Mouse (Mus musculus): ENCODE results near the gene Mdm4. TPM values are rescaled to one million over a fixed set of nuclear protein-coding genes. Genes with fewer than 3 reads are reported as not detected.

Mdm4 gene
- polyA plus RNA-seq (2015; fragmentation: Nextera tagmentation; extraction: Ambion mirVana): 10.0 and 13.1 TPM in 2 replicates

DNA sequence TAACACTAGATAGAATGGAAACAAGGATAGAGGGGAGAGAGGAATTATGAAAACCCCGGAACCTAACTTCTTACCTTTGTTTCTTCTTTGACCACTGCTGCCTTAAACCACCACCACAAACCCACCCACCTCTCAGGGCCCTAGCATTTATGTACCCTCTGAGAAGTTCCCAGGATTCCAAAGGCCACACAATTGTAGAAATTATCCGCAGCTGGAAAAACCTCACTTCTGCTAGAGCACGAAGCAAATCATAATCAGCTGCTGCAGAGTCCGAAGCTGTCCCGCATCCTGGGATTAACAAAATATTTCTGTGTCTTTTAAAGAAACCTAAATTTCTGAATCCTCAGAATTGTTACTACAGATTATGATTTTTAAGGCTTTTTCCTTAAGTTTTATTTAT, at the start of gene Mdm4:
Gene Mdm4, minus strand, starts transcription at position 101 of the 400 bp plus-strand sequence.
- H3K9ac ChIP-seq (ENCODE audit: low read depth, low read length): no peak within 1 kb of the TSS
- no peaks in the 10 kb centered on the region; the same call in 1 of the 2 replicates for H3K36me3 ChIP-seq (ENCODE audit: control insufficient read depth, insufficient read depth)
- TF ChIP-seq CTCF (IDR thresholded peaks at IDR 0.05; ENCODE audit: low read depth): no peak
- H3K27ac ChIP-seq (ENCODE audit: low read depth, low read length): no peak within 1 kb of the TSS
- H3K4me2 ChIP-seq (replicated peaks; ENCODE audit: low read depth): no peak within 1 kb of the TSS
- H3K27me3 ChIP-seq (replicated peaks; ENCODE audit: control insufficient read depth, insufficient read depth, low read length): no peaks in the 10 kb centered on the region
- WGBS: 97% methylated on average over 5 of the region's 5 CpGs
- no peak within 1 kb of the TSS for H3K4me3 ChIP-seq (ENCODE audit: low read depth, low read length)
- no peaks in the 10 kb centered on the region for H3K4me1 ChIP-seq (replicated peaks; ENCODE audit: control insufficient read depth, insufficient read depth, low read length)
- H3K9me3 ChIP-seq (ENCODE audit: control insufficient read depth): no peaks in the 10 kb centered on the region
- no peak for ATAC-seq

DNA sequence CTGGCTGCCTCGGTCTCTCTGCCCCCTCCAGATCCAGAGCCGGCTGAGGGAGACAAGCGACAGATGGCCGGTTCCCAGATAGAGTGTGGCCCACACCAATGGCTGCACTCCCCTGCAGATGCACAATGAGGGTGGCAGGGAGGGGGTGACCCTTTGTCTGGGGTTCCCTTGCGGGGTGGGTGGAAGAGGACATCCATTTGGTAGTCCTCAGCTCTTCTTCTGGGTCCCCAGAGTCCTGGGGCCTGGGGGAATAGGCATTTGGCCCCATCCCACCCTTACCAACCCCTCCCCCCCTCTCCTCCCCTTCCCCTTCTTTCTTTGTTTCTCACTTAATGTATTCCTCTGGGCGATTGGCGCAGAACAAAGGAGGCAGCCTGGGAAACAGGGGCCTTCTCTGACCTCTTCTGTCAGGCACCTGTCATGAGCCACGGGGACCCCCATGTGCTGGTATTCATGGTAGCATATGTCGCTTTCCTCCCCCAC, 49.8 kb upstream of the Mdm4 start:
- WGBS: 70% methylated on average over 9 of the region's 9 CpGs
- H3K4me2 ChIP-seq (replicated peaks; ENCODE audit: low read depth): no peak overlapping the region

GRCm38 (mm10) chr1:133079509-133079908, 49.1 kb upstream of the Mdm4 start:
- WGBS: 93% methylated on average over 7 of the region's 7 CpGs
- Histone ChIP-seq H3K27me3 (replicated peaks; ENCODE audit: control insufficient read depth, insufficient read depth, low read length) (no peaks in the 10 kb centered on the region), H3K4me3 (ENCODE audit: low read depth, low read length) (no peak overlapping the region), H3K36me3 (ENCODE audit: control insufficient read depth, insufficient read depth) (peaks cover 26% of the 10 kb centered on the region), H3K27ac (ENCODE audit: low read depth, low read length) (no peak overlapping the region), H3K4me2 (replicated peaks; ENCODE audit: low read depth) (no peak overlapping the region), H3K4me1 (replicated peaks; ENCODE audit: control insufficient read depth, insufficient read depth, low read length) (peaks cover 12% of the 10 kb centered on the region), H3K9me3 (ENCODE audit: control insufficient read depth) (no peaks in the 10 kb centered on the region), H3K9ac (ENCODE audit: low read depth, low read length) (no peak overlapping the region)
- TF ChIP-seq CTCF (IDR thresholded peaks at IDR 0.05; ENCODE audit: low read depth): no peak
- no peak for ATAC-seq

More for the DNA sequence above, 49.8 kb upstream of the Mdm4 start:
- Histone ChIP-seq H3K4me3 (ENCODE audit: low read depth, low read length) (no peak overlapping the region), H3K27ac (ENCODE audit: low read depth, low read length) (no peak overlapping the region), H3K9me3 (ENCODE audit: control insufficient read depth) (no peaks in the 10 kb centered on the region), H3K9ac (ENCODE audit: low read depth, low read length) (no peak overlapping the region), H3K4me1 (replicated peaks; ENCODE audit: control insufficient read depth, insufficient read depth, low read length) (peaks cover 12% of the 10 kb centered on the region), H3K36me3 (ENCODE audit: control insufficient read depth, insufficient read depth) (peaks cover 23% of the 10 kb centered on the region), H3K27me3 (replicated peaks; ENCODE audit: control insufficient read depth, insufficient read depth, low read length) (no peaks in the 10 kb centered on the region)
- TF ChIP-seq CTCF (IDR thresholded peaks at IDR 0.05; ENCODE audit: low read depth): no peak
- ATAC-seq: no peak

DNA sequence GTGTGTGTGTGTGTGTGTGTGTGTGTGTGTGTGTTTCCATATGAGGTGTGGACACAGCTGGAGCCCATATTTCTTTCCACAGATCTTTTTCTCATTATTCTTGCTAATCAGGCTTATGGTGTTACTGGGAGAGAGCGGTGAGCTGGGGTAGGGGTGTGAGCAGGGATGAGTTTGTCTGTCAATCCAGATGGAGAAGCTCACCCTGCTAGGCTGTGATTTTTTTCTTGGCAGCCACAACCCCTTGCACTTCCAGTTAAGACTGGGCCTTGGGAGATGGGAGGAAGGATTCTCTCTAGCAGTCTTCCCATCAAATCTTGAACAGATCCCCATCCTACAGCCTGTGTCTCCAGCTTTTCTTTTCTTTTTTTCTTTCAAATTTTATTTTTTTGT, 48.0 kb upstream of the Mdm4 start:
- ATAC-seq: no peak
- H3K27ac ChIP-seq (ENCODE audit: low read depth, low read length): no peak overlapping the region
- WGBS: 90% methylated on average over 1 of the region's 1 CpGs

DNA sequence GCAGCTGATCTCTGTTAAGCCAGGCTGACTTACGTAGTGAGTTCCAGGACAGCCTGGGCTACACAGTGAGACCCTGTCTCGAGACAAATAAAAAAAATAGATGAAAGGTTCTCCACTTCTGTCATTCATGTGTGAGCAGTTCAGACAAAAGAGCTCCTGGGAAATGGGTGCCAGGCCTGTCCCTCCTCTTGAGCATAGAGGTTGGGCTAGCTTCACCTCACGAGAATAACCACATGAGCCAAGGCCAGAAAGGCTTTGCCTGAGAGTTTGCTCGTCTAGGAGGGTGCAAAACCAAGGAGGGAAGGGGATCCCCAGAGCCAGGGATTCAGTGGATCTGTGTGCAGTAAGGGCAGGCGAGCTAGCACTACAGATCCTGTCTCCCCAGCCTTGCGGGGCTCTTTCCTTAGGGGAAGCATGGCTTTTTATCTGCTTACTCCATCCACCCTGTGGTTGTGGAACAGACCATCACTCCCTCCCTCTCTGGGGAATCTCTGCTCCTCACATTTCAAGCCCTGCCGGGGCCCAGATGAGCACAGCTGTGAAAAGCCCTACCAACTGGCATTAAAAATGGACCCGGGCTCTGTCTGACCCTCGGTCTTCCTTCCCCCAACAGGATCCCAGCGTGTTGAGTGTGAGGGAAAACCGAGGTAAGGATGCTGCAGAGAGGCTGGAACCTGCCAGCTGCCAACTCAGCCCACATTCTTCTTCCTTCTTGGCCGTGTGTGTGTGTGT, 47.4 kb upstream of the Mdm4 start:
- no peaks in the 10 kb centered on the region for H3K9me3 ChIP-seq (ENCODE audit: control insufficient read depth)
- H3K36me3 ChIP-seq (ENCODE audit: control insufficient read depth, insufficient read depth): peaks cover 29% of the 10 kb centered on the region
- no peaks in the 10 kb centered on the region for H3K27me3 ChIP-seq (replicated peaks; ENCODE audit: control insufficient read depth, insufficient read depth, low read length)
- H3K4me3 ChIP-seq (ENCODE audit: low read depth, low read length): no peak overlapping the region
- H3K4me1 ChIP-seq (replicated peaks; ENCODE audit: control insufficient read depth, insufficient read depth, low read length): peaks cover 8% of the 10 kb centered on the region; the same call in 1 of the 2 replicates
- no peak overlapping the region for H3K4me2 ChIP-seq (replicated peaks; ENCODE audit: low read depth)
- no peak overlapping the region for H3K9ac ChIP-seq (ENCODE audit: low read depth, low read length)
- TF ChIP-seq CTCF (IDR thresholded peaks at IDR 0.05; ENCODE audit: low read depth): no peak
- no peak for ATAC-seq
- H3K27ac ChIP-seq (ENCODE audit: low read depth, low read length): 0 out of 2 replicates have a peak overlapping the region, but pooled peaks have one; percentile 24
- whole genome bisulfite sequencing: 68% methylated on average over 11 of the region's 12 CpGs

More for the DNA sequence above, 48.0 kb upstream of the Mdm4 start:
- no peaks in the 10 kb centered on the region for H3K27me3 ChIP-seq (replicated peaks; ENCODE audit: control insufficient read depth, insufficient read depth, low read length)
- H3K9ac ChIP-seq (ENCODE audit: low read depth, low read length): no peak overlapping the region
- peaks cover 10% of the 10 kb centered on the region for H3K4me1 ChIP-seq (replicated peaks; ENCODE audit: control insufficient read depth, insufficient read depth, low read length)
- H3K36me3 ChIP-seq (ENCODE audit: control insufficient read depth, insufficient read depth): peaks cover 29% of the 10 kb centered on the region
- no peak overlapping the region for H3K4me2 ChIP-seq (replicated peaks; ENCODE audit: low read depth)
- H3K4me3 ChIP-seq (ENCODE audit: low read depth, low read length): no peak overlapping the region
- no peak for TF ChIP-seq CTCF (IDR thresholded peaks at IDR 0.05; ENCODE audit: low read depth)
- H3K9me3 ChIP-seq (ENCODE audit: control insufficient read depth): no peaks in the 10 kb centered on the region

- peak; percentile 48; the same call in 1 of the 2 replicates for ATAC-seq
- no peak overlapping the region for H3K4me3 ChIP-seq (ENCODE audit: low read depth, low read length)
- TF ChIP-seq CTCF (IDR thresholded peaks at IDR 0.05; ENCODE audit: low read depth): no peak
- peak overlapping the region; percentile 24 for H3K27ac ChIP-seq (ENCODE audit: low read depth, low read length)
- peaks cover 24% of the 10 kb centered on the region; the same call in 1 of the 2 replicates for H3K36me3 ChIP-seq (ENCODE audit: control insufficient read depth, insufficient read depth)
- no peaks in the 10 kb centered on the region for H3K9me3 ChIP-seq (ENCODE audit: control insufficient read depth)
- no peaks in the 10 kb centered on the region for H3K27me3 ChIP-seq (replicated peaks; ENCODE audit: control insufficient read depth, insufficient read depth, low read length)
- WGBS: 33% methylated on average over 20 of the region's 20 CpGs
- H3K4me1 ChIP-seq (replicated peaks; ENCODE audit: control insufficient read depth, insufficient read depth, low read length): peaks cover 8% of the 10 kb centered on the region; the same call in 1 of the 2 replicates
- no peak overlapping the region for H3K9ac ChIP-seq (ENCODE audit: low read depth, low read length)
- H3K4me2 ChIP-seq (replicated peaks; ENCODE audit: low read depth): no peak overlapping the region
These were observed 46.5 kb upstream of the Mdm4 start for GRCm38 (mm10) chr1:133076681-133077514.
